9 mouse cellular contexts compared by ENCODE assay signal in the genomic region with DNA sequence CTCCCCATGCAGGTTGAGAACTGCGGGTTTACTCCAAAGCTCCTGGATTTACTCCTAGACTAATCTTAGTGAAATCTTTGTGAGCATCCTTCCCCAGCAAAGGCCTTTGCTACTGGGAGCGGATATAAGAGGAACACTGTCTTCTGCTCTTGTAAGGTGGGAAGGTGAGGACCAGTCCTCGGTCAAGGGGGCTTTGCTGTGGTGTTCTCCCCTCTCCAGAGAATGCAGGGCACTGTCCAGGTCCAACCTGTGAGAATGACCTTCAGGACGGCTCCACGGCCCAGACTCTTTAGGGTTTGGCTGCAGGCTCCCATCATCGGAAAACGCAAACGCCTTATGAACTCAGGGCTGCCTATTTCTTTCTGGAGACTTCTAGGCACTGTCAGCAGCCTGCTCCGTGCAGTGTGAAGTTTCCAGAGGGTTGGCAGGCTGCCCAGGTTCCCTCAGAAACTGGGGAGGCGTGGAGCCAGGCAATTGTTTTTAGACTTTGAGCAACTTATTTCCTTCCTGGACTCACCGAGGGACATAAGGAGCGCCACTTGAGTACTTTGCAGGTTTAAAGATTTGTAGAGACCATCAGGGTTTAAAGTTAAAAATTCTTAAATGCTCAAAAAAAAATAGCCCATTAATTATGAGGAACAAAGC.
DNase-seq lines count a peak whose midpoint lies in the region; ATAC-seq lines count a peak whose summit lies in the region.
"Had no signal": no experiment of that assay in that cellular context is flagged by ENCODE, and none has a peak within 500 bp of the region (broad histone marks: within the 10 kb centered on the region; RNA-seq: fewer than 3 reads in every experiment).

No protein-coding gene starts in this region.

- DNase-seq in brain, adult 2 months (ENCODE audit: low read depth, low spot score) = peak; percentile 72
- DNase-seq in gastrocnemius, postnatal 36 days = peak; percentile 60 to 66
- peak; percentile 86 for DNase-seq in kidney, adult 9 months
- peak; percentile 79 for DNase-seq in left cerebral cortex, postnatal 4 days
- peak; percentile 37 to 51 for DNase-seq in right cerebral cortex, postnatal 36 days (ENCODE audit: low spot score in 2 of 2)

- peak; percentile 61; the same call in 1 of the 2 replicates for ATAC-seq in forebrain, embryonic 13.5 days
- ATAC-seq in forebrain, embryonic 12.5 days (ENCODE audit: low FRiP score) = no peak
- no peak for ATAC-seq in erythroblast, adult 5-6 weeks (replicated peaks; ENCODE audit: low FRiP score, poor library complexity, severe bottlenecking)

- 54% methylated on average over 12 of the region's 12 CpGs for WGBS in forebrain, embryonic 13.5 days
- WGBS in forebrain, embryonic 12.5 days = 66% methylated on average over 12 of the region's 12 CpGs

- no peaks in the 10 kb centered on the region for H3K27me3 ChIP-seq in forebrain, embryonic 13.5 days
- no peaks in the 10 kb centered on the region for H3K27me3 ChIP-seq in forebrain, embryonic 12.5 days

- no peak overlapping the region for H3K4me2 ChIP-seq in forebrain, embryonic 13.5 days
- H3K4me2 ChIP-seq in forebrain, embryonic 12.5 days = no peak overlapping the region

- no peak overlapping the region for H3K27ac ChIP-seq in forebrain, embryonic 13.5 days
- H3K27ac ChIP-seq in forebrain, embryonic 12.5 days = no peak overlapping the region

- 0 out of 2 replicates have a peak overlapping the region, but pooled peaks have one; percentile 16 for H3K9ac ChIP-seq in forebrain, embryonic 13.5 days
- no peak overlapping the region for H3K9ac ChIP-seq in forebrain, embryonic 12.5 days

- peaks cover 5% of the 10 kb centered on the region; the same call in 1 of the 2 replicates for H3K4me1 ChIP-seq in forebrain, embryonic 13.5 days
- no peaks in the 10 kb centered on the region for H3K4me1 ChIP-seq in forebrain, embryonic 12.5 days

- H3K36me3 ChIP-seq in forebrain, embryonic 13.5 days (ENCODE audit: poor library complexity, severe bottlenecking) = no peaks in the 10 kb centered on the region
- no peaks in the 10 kb centered on the region for H3K36me3 ChIP-seq in forebrain, embryonic 12.5 days (replicated peaks)

- no peaks in the 10 kb centered on the region for H3K9me3 ChIP-seq in forebrain, embryonic 13.5 days (replicated peaks)
- no peaks in the 10 kb centered on the region for H3K9me3 ChIP-seq in forebrain, embryonic 12.5 days

- H3K4me3 ChIP-seq in forebrain, embryonic 13.5 days = no peak overlapping the region
- no peak overlapping the region for H3K4me3 ChIP-seq in forebrain, embryonic 12.5 days (replicated peaks)
- H3K4me3 ChIP-seq: erythroblast, embryonic 14.5 days had no signal

- intact Hi-C loops in gastrocnemius, postnatal 36 days (cut with DNase I) = no loop called here
- intact Hi-C loops in left cerebral cortex, postnatal 4 days (cut with DNase I) = no loop called here
